Mouse (Mus musculus): ENCODE measurements around the gene Arhgap1.

- no peak for TF ChIP-seq POLR2A (IDR thresholded peaks at IDR 0.05; ENCODE audit: extremely low read depth, insufficient read depth, low read length)
- TF ChIP-seq CTCF (IDR thresholded peaks at IDR 0.05; ENCODE audit: extremely low read depth, insufficient read depth, low read length), result no peak
Measured at GRCm38 (mm10) chr2:91689452-91689851, 39.8 kb downstream of the Arhgap1 start.

Measured in cortical plate, adult 2 months (tissue).